20 mouse cellular contexts compared by ENCODE assay signal in the genomic region with DNA sequence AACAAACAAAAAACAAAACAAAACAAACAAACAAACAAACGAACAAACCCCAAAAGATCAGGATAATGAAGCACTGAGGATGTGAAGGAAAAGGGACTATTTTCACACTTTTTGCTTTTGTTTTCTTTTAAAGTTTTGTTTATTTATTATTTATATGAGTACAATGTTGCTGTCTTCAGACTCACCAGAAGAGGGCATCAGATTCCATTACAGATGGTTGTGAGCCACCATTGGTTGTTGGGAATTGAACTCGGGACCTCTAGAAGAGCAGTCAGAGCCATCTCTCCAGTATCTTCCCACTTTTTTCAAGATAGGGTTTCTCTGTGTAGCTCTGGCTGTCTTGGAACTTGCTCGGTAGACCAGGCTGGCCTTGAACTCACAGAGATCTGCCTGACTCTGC. TPM values are rescaled to one million over a fixed set of nuclear protein-coding genes. Genes with fewer than 3 reads are reported as not detected.
DNase-seq lines count a peak whose midpoint lies in the region; ATAC-seq and TF ChIP-seq lines count a peak whose summit lies in the region.
"Had no signal": no experiment of that assay in that cellular context is flagged by ENCODE, and none has a peak within 500 bp of the region (broad histone marks: within the 10 kb centered on the region; RNA-seq: fewer than 3 reads in every experiment).

No protein-coding gene starts in this region.

- H3K36me3 ChIP-seq in kidney, adult 2 months (ENCODE audit: control insufficient read depth, insufficient read depth, low read length): no peaks in the 10 kb centered on the region
- H3K36me3 ChIP-seq in kidney, embryonic 15.5 days: no peaks in the 10 kb centered on the region
- no peaks in the 10 kb centered on the region for H3K36me3 ChIP-seq in thymus, adult 2 months (ENCODE audit: control insufficient read depth, insufficient read depth, low read length)
- no peaks in the 10 kb centered on the region for H3K36me3 ChIP-seq in forebrain, embryonic 12.5 days (replicated peaks)
- H3K36me3 ChIP-seq: embryonic facial prominence, embryonic 10.5 days; hindbrain, embryonic 10.5 days; limb, embryonic 13.5 days; lung, embryonic 15.5 days; stomach, embryonic 15.5 days had no signal

- H3K4me1 ChIP-seq in kidney, adult 2 months (ENCODE audit: control insufficient read depth, insufficient read depth, low read length): no peaks in the 10 kb centered on the region
- H3K4me1 ChIP-seq in kidney, embryonic 15.5 days: no peaks in the 10 kb centered on the region
- no peaks in the 10 kb centered on the region for H3K4me1 ChIP-seq in lung, adult 2 months (ENCODE audit: control insufficient read depth, insufficient read depth, low read length)
- H3K4me1 ChIP-seq in thymus, adult 2 months (replicated peaks; ENCODE audit: control insufficient read depth, insufficient read depth, low read length): peaks cover 4% of the 10 kb centered on the region; the same call in 1 of the 2 replicates
- no peaks in the 10 kb centered on the region for H3K4me1 ChIP-seq in forebrain, embryonic 12.5 days
- H3K4me1 ChIP-seq: embryonic facial prominence, embryonic 10.5 days; hindbrain, embryonic 10.5 days; limb, embryonic 13.5 days; lung, embryonic 15.5 days; stomach, embryonic 15.5 days had no signal

- TF ChIP-seq POLR2A in kidney, adult 2 months (IDR thresholded peaks at IDR 0.05; ENCODE audit: low read depth, low read length): no peak
- TF ChIP-seq POLR2A in lung, adult 2 months (IDR thresholded peaks at IDR 0.05; ENCODE audit: borderline replicate concordance, extremely low read depth, low read depth, low read length): no peak
- no peak for TF ChIP-seq POLR2A in thymus, adult 2 months (IDR thresholded peaks at IDR 0.05; ENCODE audit: control insufficient read depth, extremely low read depth, insufficient read depth, low read length, poor library complexity)

- H3K4me2 ChIP-seq in kidney, embryonic 15.5 days: no peak overlapping the region
- H3K4me2 ChIP-seq in forebrain, embryonic 12.5 days: no peak overlapping the region
- H3K4me2 ChIP-seq: limb, embryonic 13.5 days; lung, embryonic 15.5 days; stomach, embryonic 15.5 days had no signal

- no peaks in the 10 kb centered on the region for H3K27me3 ChIP-seq in kidney, adult 2 months (replicated peaks; ENCODE audit: control insufficient read depth, insufficient read depth, low read length)
- H3K27me3 ChIP-seq in kidney, embryonic 15.5 days: no peaks in the 10 kb centered on the region
- no peaks in the 10 kb centered on the region for H3K27me3 ChIP-seq in thymus, adult 2 months (ENCODE audit: control insufficient read depth, insufficient read depth, low read length)
- no peaks in the 10 kb centered on the region for H3K27me3 ChIP-seq in forebrain, embryonic 12.5 days
- H3K27me3 ChIP-seq: limb, embryonic 13.5 days; lung, embryonic 15.5 days; stomach, embryonic 15.5 days had no signal

- H3K9me3 ChIP-seq in kidney, embryonic 15.5 days (replicated peaks): no peaks in the 10 kb centered on the region
- H3K9me3 ChIP-seq in forebrain, embryonic 12.5 days: no peaks in the 10 kb centered on the region
- H3K9me3 ChIP-seq: embryonic facial prominence, embryonic 10.5 days; hindbrain, embryonic 10.5 days; limb, embryonic 13.5 days; lung, embryonic 15.5 days; stomach, embryonic 15.5 days had no signal

- no peak overlapping the region for H3K4me3 ChIP-seq in kidney, adult 2 months (ENCODE audit: insufficient read depth, low read depth, low read length)
- H3K4me3 ChIP-seq in kidney, embryonic 15.5 days (replicated peaks): no peak overlapping the region
- H3K4me3 ChIP-seq in lung, adult 2 months (replicated peaks; ENCODE audit: extremely low read depth, low read depth, low read length): no peak overlapping the region
- no peak overlapping the region for H3K4me3 ChIP-seq in thymus, adult 2 months (ENCODE audit: control insufficient read depth, insufficient read depth, low read length)
- no peak overlapping the region for H3K4me3 ChIP-seq in forebrain, embryonic 12.5 days (replicated peaks)
- H3K4me3 ChIP-seq: embryonic facial prominence, embryonic 10.5 days; hindbrain, embryonic 10.5 days; limb, embryonic 13.5 days; lung, embryonic 15.5 days; stomach, embryonic 15.5 days had no signal

- no peak overlapping the region for H3K27ac ChIP-seq in kidney, adult 2 months (ENCODE audit: insufficient read depth, low read depth, low read length)
- no peak overlapping the region for H3K27ac ChIP-seq in kidney, embryonic 15.5 days
- no peak overlapping the region for H3K27ac ChIP-seq in thymus, adult 2 months (ENCODE audit: control insufficient read depth, insufficient read depth, low read length)
- no peak overlapping the region for H3K27ac ChIP-seq in forebrain, embryonic 12.5 days
- H3K27ac ChIP-seq: embryonic facial prominence, embryonic 10.5 days; hindbrain, embryonic 10.5 days; limb, embryonic 13.5 days; lung, embryonic 15.5 days; stomach, embryonic 15.5 days had no signal

- no peak for ATAC-seq in CD4-positive, CD25-positive, alpha-beta regulatory T cell, adult 4 months
- no peak for ATAC-seq in kidney, embryonic 15.5 days (replicated peaks; ENCODE audit: low FRiP score)
- no peak for ATAC-seq in forebrain, embryonic 12.5 days (ENCODE audit: low FRiP score)
- ATAC-seq: forebrain, embryonic 14.5 days had no signal

- 72% methylated on average over 3 of the region's 3 CpGs for WGBS in kidney, adult 2 months
- WGBS in kidney, embryonic 15.5 days: 83% methylated on average over 3 of the region's 3 CpGs
- WGBS in lung, adult 2 months: 74% methylated on average over 3 of the region's 3 CpGs
- 90% methylated on average over 3 of the region's 3 CpGs for WGBS in thymus, adult 2 months
- 85% methylated on average over 3 of the region's 3 CpGs for WGBS in forebrain, embryonic 12.5 days

- TF ChIP-seq CTCF in kidney, adult 2 months (conservative IDR thresholded peaks at IDR 0.05; ENCODE audit: insufficient read depth, insufficient read length, low read depth, low read length): 0 out of 2 replicates have a peak, but pooled peaks have one; percentile 11
- no peak for TF ChIP-seq CTCF in lung, adult 2 months (IDR thresholded peaks at IDR 0.05; ENCODE audit: insufficient read depth, low read length)
- no peak for TF ChIP-seq CTCF in thymus, adult 2 months (IDR thresholded peaks at IDR 0.05; ENCODE audit: borderline replicate concordance, control insufficient read depth, extremely low read depth, insufficient read depth, low read length, poor library complexity)

- peak; percentile 22 for DNase-seq in CD4-positive, CD25-positive, alpha-beta regulatory T cell, adult 2 months (ENCODE audit: low read depth, low spot score)
- peak; percentile 20 for DNase-seq in kidney, adult 2 months
- peak; percentile 36 for DNase-seq in lung, postnatal 36 days
- DNase-seq in lung, adult 2 months: no peak
- DNase-seq in thymus, adult 2 months: no peak
- DNase-seq: adrenal gland, adult 2 months; kidney, postnatal 10 days; midbrain, embryonic 14.5 days; spleen, adult 18-20 months had no signal

- no peak overlapping the region for H3K9ac ChIP-seq in kidney, embryonic 15.5 days
- no peak overlapping the region for H3K9ac ChIP-seq in forebrain, embryonic 12.5 days
- H3K9ac ChIP-seq: limb, embryonic 13.5 days; lung, embryonic 15.5 days; stomach, embryonic 15.5 days had no signal

RNA-seq across cellular contexts. Expression of a gene that starts 9.1 kb away (rescaled TPM):
- polyA plus RNA-seq in CD4-positive, CD25-positive, alpha-beta regulatory T cell, adult 4 months (2017; shearing (Covaris generic)): not detected
- 7,787 and 8,230 TPM in 2 replicates for polyA plus RNA-seq in kidney, adult 2 months (2012; rRNA removed)
- 6.8 and 7.1 TPM in 2 replicates for polyA plus RNA-seq in kidney, embryonic 15.5 days (2015; fragmentation: Nextera tagmentation; extraction: Ambion mirVana)
- polyA plus RNA-seq in lung, adult 2 months (2012; rRNA removed): 0.24 and 1.2 TPM in 2 replicates
- 0.82 and 2.7 TPM in 2 replicates for polyA plus RNA-seq in thymus, adult 2 months (2012; rRNA removed)
- not detected in 2 replicates for polyA plus RNA-seq in forebrain, embryonic 12.5 days (2016; fragmentation: Nextera tagmentation; extraction: Ambion mirVana)
- polyA plus RNA-seq: embryonic facial prominence, embryonic 10.5 days; forebrain, embryonic 14.5 days; heart, embryonic 14.5 days; hindbrain, embryonic 10.5 days; intestine, embryonic 14.5 days; limb, embryonic 13.5 days; lung, embryonic 15.5 days; midbrain, embryonic 14.5 days had no signal

RNA-seq across cellular contexts. Expression of a gene that starts 12.1 kb away (rescaled TPM):
- polyA plus RNA-seq in CD4-positive, CD25-positive, alpha-beta regulatory T cell, adult 4 months (2017; shearing (Covaris generic)): 10 to 100 TPM; 23.5 to 40.7 TPM
- 40.2 and 43.7 TPM in 2 replicates for polyA plus RNA-seq in kidney, adult 2 months (2012; rRNA removed)
- polyA plus RNA-seq in kidney, embryonic 15.5 days (2015; fragmentation: Nextera tagmentation; extraction: Ambion mirVana): 54.1 and 67.9 TPM in 2 replicates
- 81.7 and 84.4 TPM in 2 replicates for polyA plus RNA-seq in lung, adult 2 months (2012; rRNA removed)
- 129 and 146 TPM in 2 replicates for polyA plus RNA-seq in thymus, adult 2 months (2012; rRNA removed)
- polyA plus RNA-seq in forebrain, embryonic 12.5 days (2016; fragmentation: Nextera tagmentation; extraction: Ambion mirVana): 45.6 and 47.0 TPM in 2 replicates

RNA-seq across cellular contexts. Expression of a gene that starts 12.2 kb away (rescaled TPM):
- polyA plus RNA-seq in CD4-positive, CD25-positive, alpha-beta regulatory T cell, adult 4 months (2017; shearing (Covaris generic)): 100 to 1,000 TPM; 189 to 193 TPM
- polyA plus RNA-seq in kidney, adult 2 months (2012; rRNA removed): 111 and 124 TPM in 2 replicates
- polyA plus RNA-seq in kidney, embryonic 15.5 days (2015; fragmentation: Nextera tagmentation; extraction: Ambion mirVana): 147 and 155 TPM in 2 replicates
- polyA plus RNA-seq in lung, adult 2 months (2012; rRNA removed): 105 and 117 TPM in 2 replicates
- polyA plus RNA-seq in thymus, adult 2 months (2012; rRNA removed): 351 and 370 TPM in 2 replicates
- polyA plus RNA-seq in forebrain, embryonic 12.5 days (2016; fragmentation: Nextera tagmentation; extraction: Ambion mirVana): 186 and 191 TPM in 2 replicates

RNA-seq across cellular contexts. Expression of a gene that starts 20.8 kb away (rescaled TPM):
- not detected for polyA plus RNA-seq in CD4-positive, CD25-positive, alpha-beta regulatory T cell, adult 4 months (2017; shearing (Covaris generic))
- polyA plus RNA-seq in kidney, adult 2 months (2012; rRNA removed): 12.1 and 13.4 TPM in 2 replicates
- polyA plus RNA-seq in kidney, embryonic 15.5 days (2015; fragmentation: Nextera tagmentation; extraction: Ambion mirVana): 0.71 and 0.74 TPM in 2 replicates
- 0.14 and 0.75 TPM in 2 replicates for polyA plus RNA-seq in lung, adult 2 months (2012; rRNA removed)
- 4.4 and 5.3 TPM in 2 replicates for polyA plus RNA-seq in thymus, adult 2 months (2012; rRNA removed)
- polyA plus RNA-seq in forebrain, embryonic 12.5 days (2016; fragmentation: Nextera tagmentation; extraction: Ambion mirVana): not detected in 2 replicates
- polyA plus RNA-seq: forebrain, embryonic 14.5 days; midbrain, embryonic 14.5 days had no signal

RNA-seq across cellular contexts. Expression of a gene that starts 28.2 kb away (rescaled TPM):
- 100 to 1,000 TPM in 1 of 2 experiments, 10 to 100 TPM in 1; 87.6 to 124 TPM for polyA plus RNA-seq in CD4-positive, CD25-positive, alpha-beta regulatory T cell, adult 4 months (2017; shearing (Covaris generic))
- 174 and 184 TPM in 2 replicates for polyA plus RNA-seq in kidney, adult 2 months (2012; rRNA removed)
- polyA plus RNA-seq in kidney, embryonic 15.5 days (2015; fragmentation: Nextera tagmentation; extraction: Ambion mirVana): 42.6 and 51.4 TPM in 2 replicates
- polyA plus RNA-seq in lung, adult 2 months (2012; rRNA removed): 188 and 208 TPM in 2 replicates
- polyA plus RNA-seq in thymus, adult 2 months (2012; rRNA removed): 899 TPM in 2 replicates
- polyA plus RNA-seq in forebrain, embryonic 12.5 days (2016; fragmentation: Nextera tagmentation; extraction: Ambion mirVana): 82.5 and 88.9 TPM in 2 replicates

Comparison
In these comparisons a context has a peak if more than half of its experiments do, and no peak if none do; other contexts are left out.
1. DNase-seq: peak in CD4-positive, CD25-positive, alpha-beta regulatory T cell, adult 2 months (single experiment), kidney, adult 2 months (single experiment) and lung, postnatal 36 days (single experiment); none in lung, adult 2 months (single experiment) and thymus, adult 2 months (single experiment).
2. RNA of a gene that starts 9.1 kb away (polyA plus RNA-seq): 7,787 to 8,230 TPM in kidney, adult 2 months; 6.8 to 7.1 TPM in kidney, embryonic 15.5 days, 0.82 to 2.7 TPM in thymus, adult 2 months, 0.24 to 1.2 TPM in lung, adult 2 months, not detected in CD4-positive, CD25-positive, alpha-beta regulatory T cell, adult 4 months and not detected in forebrain, embryonic 12.5 days; every median in the first group is over 100 times any median in the second.